Mouse (Mus musculus) inflammation-experienced regulatory T-cells, adult 6 months (primary cell): ENCODE results near the gene A630001G21Rik. TPM values are rescaled to one million over a fixed set of nuclear protein-coding genes. Genes with fewer than 3 reads are reported as not detected.
A peak's percentile ranks its signal among the peaks of the same experiment; 100 is the strongest.
"Not testable (repeated sequence)": the region's sequence is repeated elsewhere in the genome, so short reads cannot be mapped to it uniquely, and the experiment has no call there.

Experiments used
- ATAC-seq: one replicate; pipeline ENCODE4 v1.8.0; 2017
- polyA plus RNA-seq, 3 experiments: library from polyadenylated mRNA; unstranded; fragments of 100-300 nt; shearing (Covaris generic); gene quantifications; one replicate each; pipeline ENCODE4 v1.2.1; 2017

A630001G21Rik gene
- 10 to 100 TPM; 33.2 to 54.7 (median 43.2) TPM for polyA plus RNA-seq

DNA sequence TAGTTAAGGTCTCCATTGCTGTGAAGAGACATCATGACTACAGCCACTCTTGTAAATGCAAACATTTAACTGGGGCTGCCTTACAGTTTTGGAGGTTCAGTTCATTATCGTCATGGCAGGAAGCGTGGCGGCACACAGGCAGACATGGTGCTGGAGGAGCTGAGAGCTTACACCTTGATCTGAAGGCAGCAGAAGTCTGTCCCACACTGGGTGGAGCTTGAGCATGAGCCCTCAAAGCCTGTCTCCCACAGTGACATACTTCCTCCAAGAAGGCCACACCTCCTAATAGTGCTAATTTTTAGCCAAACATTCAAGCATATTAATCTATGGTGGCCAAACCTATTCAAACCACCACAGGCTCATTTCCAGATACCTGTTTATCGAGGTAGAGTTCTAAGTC, at the start of gene A630001G21Rik:
A630001G21Rik (minus strand) TSS at position 208 of the 400 bp plus-strand sequence.
- peak; percentile 82 for ATAC-seq

DNA sequence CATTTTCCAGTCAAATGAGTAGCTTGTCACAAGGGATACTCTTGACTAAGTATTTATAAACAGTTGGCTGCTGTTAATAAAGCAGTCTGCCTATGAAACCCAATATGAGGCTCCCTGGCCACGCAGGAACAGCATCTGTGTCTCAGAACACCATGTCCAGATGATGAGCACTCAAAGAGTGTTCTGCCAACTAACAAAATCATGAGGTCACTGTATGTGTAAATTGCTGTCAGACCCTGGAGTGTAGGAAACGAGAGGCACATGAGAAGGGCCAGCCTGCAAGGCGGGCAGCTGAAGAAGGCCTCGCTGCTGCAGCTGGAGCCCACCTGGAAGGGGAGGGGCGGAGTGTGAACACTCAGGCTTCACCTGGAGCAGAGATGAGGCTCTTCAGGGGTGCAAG, 48.7 kb upstream of the A630001G21Rik start:
- ATAC-seq, result no peak

DNA sequence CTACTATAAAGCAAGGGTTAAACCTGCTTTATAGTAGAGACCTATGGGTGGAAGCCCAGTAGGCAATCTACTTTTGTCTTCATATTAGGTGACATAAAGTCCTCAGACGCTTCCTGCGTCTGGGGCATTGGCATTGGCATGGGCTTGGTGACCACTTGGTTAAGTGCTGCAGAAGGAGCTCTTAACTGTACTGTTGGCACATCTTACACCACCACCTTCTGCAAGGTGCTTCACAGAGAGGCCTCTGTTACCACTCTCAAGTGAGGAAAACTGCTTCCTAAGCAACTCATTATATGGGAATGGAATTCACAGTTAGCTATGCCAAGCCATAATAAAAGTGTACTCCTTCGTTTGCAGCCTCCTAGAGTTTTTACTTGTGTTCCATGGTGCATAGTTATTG, 46.5 kb upstream of the A630001G21Rik start:
- ATAC-seq, result no peak

DNA sequence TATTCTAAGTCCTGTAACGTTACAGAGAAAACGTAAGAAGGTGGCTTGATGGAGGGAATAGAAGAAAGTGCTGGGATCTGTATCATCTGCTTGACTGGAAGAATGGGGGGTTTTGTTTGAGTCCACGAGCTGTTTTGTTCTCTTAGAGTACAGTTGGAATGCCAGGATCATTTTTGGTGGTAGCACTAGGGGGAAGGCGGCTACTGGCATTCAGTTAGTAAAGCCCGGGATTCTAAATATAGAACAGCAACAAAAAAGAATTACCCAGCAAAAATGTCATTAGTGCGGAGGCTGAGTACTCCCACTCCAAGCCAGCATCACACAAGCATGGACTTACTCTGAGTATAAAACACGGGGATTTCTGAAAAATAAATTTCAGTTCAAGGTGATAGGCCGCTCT, 43.8 kb upstream of the A630001G21Rik start:
- ATAC-seq, result no peak

DNA sequence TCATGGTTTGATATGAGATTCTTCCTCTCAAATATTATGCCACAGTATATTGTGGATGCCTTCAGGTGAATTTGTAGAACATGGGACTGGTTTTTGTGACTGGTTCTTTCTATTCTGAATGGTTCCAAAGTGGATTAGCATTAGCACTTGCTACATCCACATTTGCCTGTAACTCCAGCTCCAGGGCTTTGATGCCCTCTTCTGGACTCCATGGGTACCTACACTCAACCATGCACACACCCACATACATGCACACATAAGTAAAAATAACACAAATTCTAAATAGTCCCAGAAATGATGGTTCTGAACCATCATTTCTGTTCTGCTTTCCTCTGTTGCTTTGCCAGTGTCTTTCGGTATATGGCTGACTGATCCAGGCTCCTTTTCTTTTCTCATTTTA, 41.3 kb upstream of the A630001G21Rik start:
- no peak for ATAC-seq

DNA sequence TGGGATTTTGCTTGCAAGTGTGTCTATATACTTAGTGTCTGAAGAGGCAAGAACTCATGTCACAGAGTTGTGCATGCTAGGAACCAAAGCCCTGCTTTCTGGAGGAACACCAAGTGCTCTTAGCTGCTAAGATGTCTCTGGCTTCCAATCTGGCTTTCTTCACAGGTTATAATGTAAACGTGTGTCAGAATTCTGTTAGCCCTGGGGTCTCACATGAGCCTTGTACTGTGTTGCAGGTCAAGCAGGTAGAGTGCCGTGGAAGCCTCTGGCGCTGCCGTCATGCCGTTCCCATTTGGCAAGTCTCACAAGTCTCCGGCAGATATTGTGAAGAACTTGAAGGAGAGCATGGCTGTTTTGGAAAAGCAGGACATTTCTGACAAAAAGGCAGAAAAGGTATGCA, 39.7 kb upstream of the A630001G21Rik start:
- no peak for ATAC-seq

DNA sequence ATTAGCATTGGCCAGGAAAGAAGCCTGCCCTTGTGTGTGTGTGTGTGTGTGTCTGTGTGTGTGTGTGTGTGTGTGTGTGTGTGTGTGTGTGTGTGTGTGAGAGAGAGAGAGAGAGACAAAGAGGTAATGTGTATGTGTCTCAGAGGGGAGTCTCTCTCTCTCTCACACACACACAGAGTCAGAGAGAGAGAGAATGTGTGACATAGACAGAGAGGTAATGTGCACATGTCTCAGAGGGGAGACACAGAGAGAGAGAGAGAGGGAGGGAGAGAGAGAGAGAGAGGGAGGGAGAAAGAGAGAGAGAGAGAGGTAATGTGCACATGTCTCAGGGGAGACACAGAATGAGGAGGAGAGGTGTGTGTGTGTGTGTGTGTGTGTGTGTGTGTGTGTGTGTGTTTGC, 35.8 kb upstream of the A630001G21Rik start:
- ATAC-seq, result not testable (repeated sequence)

DNA sequence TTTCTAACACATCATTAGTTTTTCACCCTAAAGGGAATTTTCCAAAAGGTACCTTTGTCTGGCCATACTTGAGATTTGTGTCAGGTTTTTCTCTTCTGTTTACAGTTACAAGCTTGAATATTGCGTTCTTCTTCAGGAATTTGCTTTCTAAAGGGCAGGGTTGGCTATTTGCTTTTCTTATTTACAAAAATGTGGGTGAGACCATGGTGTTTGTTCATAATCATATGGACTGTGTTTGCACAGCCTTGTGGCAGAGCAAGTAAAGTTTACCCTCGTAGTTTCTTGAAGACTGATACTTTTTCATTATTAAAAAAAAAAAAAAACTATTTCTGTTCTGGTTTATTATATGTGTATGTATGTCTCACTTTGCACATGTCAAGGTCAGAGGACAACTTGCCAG, 32.3 kb upstream of the A630001G21Rik start:
- ATAC-seq, result no peak

DNA sequence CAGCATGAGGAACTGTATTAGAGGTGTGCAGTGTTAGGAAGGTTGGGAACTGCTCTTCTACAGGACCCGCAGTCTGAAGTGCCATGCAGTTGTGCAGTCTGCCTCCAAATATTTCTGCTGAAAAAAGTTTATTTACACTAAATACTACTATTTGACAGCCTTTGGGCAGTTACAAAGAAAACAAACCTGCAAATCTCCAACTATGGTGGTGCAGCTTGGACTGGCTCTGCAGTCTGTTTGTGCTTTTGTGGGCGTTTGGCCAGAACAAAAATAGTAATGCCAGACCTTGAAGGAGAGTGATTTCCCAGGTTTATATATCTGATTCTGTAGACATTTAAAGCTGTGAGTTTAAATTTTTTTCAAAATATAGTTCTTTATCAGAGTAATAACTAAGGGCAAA, 31.9 kb upstream of the A630001G21Rik start:
- ATAC-seq, result no peak

DNA sequence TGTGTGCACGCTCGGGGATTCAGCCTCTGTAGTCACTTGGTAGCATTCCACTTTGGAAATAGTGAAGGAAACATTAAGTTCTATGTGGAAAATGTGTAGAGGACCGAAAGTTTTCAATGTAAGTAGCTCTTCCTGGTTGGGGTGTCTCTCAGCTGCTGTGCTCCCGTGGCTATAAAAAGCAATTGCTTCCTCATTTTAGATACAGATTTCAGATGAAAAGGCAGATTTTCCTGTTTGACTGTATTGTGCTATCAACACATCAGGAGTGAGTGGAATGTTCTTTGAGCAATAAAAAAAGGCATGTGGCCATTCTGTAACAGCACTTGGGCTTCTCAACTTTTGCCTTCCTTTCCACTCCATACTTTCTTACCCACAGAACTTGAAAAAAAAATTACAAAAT, 30.8 kb upstream of the A630001G21Rik start:
- no peak for ATAC-seq

DNA sequence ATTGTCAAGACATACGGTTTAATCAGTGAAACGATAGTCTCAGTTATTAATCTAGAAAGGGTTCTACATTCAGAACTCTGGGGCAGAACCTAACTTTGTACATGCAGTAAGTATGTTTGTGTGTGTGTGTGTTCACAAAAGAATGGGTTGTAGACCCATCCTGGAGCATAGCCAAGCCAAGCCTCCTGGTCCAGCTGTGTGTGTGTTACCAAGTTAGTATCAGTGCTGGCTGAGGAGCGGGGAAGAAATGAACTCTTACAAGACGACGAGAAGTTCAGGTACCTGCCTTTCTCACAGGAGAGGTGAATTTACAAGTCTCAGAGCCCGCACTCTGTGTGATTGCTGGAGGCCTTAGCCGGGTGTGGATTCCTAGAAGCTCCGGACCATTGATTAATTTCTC, 26.1 kb upstream of the A630001G21Rik start:
- no peak for ATAC-seq

DNA sequence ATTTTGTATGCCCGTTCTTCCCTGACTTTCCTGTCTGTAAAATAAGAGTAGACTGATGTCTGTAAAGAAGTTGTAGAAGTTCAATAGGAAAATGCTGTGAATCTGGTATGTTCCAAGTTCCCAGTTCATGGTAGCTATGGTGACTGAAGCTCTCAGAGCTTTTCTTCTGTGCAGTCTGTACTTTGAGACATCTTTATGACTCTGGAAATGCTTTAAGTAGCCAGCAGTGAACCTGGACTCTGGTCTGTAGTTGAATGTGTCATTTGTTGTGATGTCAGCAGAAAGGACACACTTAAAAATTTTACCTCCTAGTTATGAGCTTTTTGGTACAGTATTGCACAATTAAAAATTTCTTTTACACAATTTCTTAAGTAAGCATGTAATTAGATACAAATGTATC, 24.1 kb upstream of the A630001G21Rik start:
- ATAC-seq, result no peak

DNA sequence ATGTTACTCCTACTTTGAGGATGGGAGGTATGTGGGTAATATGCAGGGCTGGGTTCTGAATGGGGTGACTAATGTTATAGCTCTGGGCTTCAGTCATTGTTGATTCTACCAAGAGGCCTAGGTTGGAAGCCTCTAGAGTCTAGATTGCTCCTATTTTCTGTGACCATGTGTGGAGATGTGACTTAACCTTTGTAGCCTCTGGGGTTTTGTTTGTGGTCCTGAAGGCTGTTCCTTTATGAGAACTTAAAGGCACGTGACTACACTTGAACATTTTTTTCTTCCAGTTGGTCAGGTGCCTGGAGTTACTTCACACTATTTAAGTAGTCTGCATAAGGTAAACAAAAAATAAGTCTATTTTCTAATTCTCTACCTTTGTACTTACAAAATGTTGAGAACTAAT, 21.3 kb upstream of the A630001G21Rik start:
- ATAC-seq, result no peak

DNA sequence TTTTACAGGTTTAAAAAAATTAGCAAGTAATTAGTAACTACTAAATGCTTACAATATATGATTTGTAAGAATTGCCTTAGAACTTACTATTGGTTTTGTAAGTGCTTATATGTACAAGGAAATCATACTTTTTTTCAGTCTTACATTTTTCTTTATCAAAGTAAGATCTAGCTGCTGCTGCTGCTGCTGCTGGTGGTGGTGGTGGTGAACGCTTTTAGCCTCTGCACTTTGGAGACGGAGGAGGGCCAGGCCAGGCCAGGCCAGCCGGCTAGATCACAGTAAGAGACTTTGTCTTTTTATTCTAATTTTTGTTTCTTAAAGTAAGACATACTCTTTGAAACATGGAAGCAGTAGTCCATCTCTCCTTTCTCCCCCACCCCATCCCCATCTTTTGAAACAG, 16.8 kb upstream of the A630001G21Rik start:
- no peak for ATAC-seq

DNA sequence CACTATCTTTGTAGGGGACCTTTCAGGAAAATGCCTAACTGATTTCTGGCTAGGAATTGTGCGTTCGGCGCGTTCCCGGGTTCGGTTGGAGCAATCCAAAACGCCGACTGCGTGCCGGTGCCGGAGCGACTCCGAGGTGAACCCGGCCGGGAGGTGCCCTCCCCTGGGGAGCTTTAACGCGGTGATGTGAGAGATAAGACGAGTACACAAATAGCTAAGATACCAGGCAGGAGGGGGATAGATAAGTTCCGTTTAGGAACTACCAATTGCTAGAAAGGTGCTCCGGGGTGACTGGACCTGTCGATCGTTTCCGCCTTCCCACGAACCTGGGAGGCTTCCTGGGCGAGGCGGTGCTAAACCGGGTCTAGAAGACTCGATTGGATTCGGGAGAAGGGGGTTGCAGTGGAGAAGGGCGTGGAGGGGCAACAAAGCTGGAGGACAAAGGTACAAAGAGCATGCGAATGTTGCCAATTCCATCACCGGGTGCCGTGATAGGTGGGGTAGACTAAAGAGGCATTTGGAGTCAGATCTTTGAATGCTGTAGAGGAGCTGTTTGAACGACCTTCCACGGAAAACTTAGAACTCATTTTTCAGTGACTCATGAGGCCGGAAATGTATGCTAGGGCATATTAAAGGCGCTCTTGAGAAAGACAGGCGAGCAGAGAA, 15.8 kb upstream of the A630001G21Rik start:
- peak; percentile 53 for ATAC-seq

DNA sequence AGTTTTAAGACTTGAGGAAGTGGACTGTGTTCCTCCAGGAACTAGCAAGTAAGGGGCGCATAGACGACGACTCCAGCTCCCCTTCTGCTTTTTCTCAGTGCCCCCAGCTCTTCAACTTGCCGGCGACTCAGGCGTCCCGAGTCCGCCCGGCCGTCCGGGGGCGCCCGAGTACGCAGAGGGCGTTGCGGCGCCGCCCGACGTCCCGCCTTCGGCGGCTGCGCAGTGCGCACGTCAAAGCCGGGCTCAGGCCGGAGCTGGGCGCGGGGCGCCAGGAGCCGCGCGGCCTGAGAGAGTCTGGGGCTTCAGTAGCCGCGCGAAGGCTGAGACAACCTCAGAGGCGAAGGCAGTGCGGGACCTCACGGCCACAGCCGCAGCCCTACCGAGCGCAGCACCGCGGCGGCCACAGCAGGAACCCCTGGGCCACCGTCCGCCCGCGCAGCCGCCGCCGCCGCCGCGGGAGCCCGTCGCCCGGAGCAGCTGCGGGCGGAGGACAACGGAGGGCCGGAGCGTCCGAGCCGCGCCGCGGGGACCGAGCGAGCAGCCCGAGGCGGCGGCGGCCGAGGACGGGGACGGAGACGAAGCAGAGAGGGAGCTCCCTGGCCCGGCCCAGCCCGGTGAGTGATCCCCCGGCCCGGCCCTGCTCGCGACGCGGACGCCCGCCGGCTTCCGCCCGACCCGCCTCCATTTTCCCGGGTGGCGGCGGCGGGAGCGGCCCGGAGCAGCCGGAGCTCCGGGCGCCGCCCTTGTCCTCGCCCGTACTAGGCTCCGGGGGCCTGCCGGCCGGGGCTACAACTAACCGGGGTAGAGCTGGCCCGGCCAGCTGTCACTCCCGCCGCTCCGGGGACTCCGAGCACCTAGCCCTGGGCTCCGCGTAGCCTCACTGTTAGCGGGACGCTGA, 15.0 kb upstream of the A630001G21Rik start, which contains the start of gene Cab39:
Cab39 (plus strand) TSS at position 234 of the 898 bp plus-strand sequence.
- ATAC-seq, result peak; percentile 76

DNA sequence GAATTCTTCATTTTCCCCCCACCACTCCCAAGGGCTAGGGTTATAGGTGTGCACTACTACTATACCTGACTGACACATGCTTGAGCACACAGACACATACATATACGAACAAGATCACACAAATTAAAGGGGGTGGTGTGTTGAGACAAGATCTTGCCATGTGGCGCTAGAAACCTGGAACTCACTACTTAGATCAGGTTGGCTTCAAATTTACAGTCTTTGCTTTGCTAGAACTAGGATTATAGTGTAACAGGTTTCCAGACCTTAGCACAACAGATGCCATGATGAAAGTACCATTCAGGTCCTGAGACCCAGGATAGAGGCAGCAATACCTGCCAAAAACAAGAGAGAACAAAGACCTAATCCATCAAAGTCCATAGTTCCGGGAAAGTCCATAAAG, 13.0 kb upstream of the A630001G21Rik start:
- ATAC-seq, result no peak

DNA sequence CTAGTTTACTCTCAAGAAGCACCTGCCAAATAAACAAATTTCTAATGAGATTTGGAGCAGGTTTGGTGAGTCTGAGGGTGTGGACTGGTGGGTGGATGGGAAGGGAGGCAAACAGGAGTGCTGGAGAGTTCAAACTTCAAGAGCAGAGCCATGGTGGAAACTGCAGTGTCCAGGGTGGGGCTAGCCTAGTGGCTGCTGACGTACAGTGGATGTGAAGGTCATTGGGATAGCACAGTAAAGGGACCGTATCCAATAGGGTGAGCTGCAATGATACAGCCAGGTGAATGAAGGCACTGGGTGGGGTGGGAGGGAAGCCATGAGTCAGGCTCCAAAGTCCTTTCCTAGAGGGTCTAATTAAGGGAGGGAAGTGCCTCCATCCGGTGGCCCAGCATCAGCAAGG, 12.1 kb upstream of the A630001G21Rik start:
- no peak for ATAC-seq

DNA sequence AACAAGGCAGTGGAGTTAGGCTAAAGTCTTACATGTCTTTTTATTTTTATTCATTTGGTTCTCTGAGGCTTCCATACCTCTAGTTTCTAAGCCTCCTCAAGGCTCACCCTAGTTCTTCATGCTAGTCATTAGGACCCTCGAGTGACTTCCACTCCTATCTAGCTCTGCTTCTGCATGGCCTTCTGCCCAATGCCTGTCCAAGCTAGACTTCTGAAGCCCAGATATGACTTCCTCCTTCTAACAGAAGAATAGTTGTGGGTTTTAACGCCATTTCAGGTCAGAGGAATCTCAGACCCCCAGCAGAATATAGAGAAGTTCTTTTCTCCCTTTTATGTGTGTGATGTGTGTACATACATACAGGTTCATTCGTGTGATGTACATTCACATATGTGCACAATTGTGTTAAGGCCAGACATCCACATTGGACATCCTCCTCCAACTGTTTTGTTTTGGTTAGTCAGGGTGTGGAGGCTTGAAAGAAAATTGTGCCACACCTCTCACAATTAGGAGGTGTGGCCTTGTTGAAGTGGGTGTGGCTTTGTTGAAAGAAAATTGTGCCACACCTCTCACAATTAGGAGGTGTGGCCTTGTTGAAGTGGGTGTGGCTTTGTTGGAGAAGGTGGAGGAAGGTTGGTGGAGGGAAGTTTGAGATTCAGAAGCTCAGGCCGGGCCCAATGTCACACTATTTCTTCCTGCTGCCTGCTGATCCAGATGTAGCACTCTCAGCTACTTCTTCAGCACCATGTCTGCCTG, 1.2 kb upstream of the A630001G21Rik start:
- ATAC-seq, result no peak

DNA sequence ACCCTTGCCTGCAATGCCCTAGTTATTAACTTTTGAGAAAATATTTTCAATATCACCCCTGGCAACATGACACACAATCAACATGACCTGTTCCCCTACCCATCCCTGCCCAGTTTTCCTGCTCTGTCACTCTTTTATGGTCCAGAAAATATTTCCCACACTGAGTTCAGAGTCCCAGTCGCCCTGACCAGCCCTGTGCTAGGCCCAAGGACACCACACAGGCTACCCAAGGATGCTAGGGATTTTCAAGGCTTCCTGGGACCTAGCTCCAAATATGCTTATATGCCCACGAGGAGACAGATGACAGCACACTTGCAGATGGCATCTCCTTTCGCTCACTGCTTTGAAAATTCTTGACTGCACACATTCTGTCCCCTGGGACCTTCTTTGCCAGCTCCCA, 569 bp upstream of the A630001G21Rik start:
- ATAC-seq, result no peak

DNA sequence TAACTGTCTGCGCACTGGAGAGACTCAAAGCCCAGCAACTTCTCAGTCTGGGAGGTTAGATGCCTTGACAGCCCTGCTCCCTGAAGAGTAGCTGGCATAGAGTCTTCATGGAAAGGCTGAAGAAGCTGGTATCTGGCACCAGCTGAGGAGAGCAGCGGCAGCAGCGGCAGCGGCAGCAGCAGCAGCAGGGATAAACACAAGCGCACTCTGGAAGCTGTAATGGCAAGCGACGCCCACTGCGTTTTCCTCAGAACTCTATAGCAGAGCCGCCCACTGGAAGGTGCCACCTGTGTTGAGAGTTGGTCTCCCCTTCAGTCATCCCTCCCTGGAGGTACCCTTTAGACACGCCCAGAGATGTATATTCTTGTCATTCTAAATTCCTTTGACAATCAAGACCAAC, 2.3 kb downstream of the A630001G21Rik start:
- ATAC-seq, result no peak

DNA sequence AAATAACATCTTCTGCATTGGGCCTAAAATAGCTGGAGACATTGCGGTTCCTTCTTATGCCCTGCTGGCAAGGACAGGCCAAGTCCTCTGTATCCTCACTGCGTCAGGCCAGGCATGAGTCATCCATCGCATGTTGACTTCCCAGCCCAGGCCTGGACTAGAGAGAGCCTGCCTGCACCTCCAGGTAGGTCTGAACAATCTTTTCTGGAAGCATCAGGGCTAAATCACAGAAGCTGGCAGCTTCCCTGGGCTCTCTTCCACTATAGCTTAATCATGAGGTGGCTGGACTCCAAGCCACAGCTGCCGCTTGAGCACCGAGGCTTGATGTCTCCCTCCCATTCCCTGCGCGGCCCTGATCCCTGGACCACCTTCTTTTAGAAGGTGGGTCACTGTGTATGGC, 3.3 kb downstream of the A630001G21Rik start:
- no peak for ATAC-seq

DNA sequence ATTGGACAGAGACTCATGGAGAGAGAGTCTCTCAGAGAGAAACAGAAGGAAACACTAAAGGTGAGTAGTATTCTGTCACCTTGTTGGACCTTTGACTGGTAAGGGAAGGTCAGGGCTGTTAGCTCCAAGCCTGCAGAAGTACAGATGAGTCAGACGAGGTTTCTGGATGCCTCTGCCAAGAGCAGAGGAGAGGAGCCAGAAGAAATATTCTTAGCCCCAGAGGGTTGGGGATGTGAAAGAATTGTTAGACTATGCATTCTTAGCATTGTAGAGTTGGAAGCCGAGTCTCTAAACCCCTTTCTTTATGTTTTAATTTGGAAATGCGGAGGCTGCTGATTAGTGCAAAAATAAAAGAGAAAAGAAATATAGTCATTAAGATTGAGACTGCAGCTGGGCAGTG, 6.5 kb downstream of the A630001G21Rik start:
- no peak for ATAC-seq
